Mouse (Mus musculus): ENCODE data around the gene Srgap2.
A peak's percentile ranks its signal among the peaks of the same experiment; 100 is the strongest.
"Not testable (repeated sequence)": the region's sequence is repeated elsewhere in the genome, so short reads cannot be mapped to it uniquely, and the experiment has no call there.

Srgap2 gene

DNA sequence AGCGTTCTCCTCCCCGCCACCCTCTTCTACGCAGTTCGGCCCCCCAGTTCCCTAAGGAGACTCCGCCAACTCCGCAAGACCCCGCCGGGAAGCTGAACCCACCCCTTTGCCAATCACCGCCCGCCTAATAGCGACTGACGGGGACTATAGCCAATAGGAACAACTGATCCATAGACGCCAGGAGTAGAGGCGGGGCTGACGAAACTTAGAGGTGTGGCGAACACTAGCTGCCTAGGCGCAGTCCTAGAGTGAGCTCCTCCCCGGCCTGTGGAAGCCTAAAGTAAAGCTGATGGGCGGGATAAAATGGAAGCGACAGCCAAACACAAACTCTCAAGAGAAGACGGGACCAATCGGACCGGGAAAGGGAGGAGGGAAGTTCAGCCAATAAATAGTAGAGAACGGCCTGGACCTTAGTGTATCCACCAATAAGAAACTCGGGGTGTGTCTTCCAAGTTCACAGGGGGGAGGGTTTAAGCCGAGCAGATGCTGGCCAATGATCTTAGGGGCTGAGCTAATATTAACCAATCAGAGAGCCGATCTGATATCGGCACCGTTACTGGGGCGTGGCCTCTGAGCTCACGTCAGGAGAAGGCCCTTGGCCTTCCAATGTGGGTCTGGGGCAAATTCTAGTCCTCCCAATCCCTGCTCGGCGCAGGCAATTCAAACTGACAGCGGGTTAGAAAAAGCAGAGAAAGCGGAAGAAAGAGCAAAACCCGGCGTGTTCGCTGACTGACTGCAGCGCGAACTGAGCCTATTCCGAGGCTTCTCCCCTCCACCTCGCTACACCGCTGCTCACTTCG is at the start of gene Srgap2, which contains the start of gene Fam72a:
TSS of gene Srgap2 (minus strand) at position 72 of the 800 bp plus-strand sequence.
TSS of gene Fam72a (plus strand) at position 623 of the 800 bp plus-strand sequence.
- peak; percentile 98 for DNase-seq (ENCODE audit: low read depth, low spot score)

- peak; percentile 63 for DNase-seq (ENCODE audit: low read depth, low spot score)
Observed at GRCm38 (mm10) chr1:131573721-131574120, 46.6 kb upstream of the Srgap2 start.

GRCm38 (mm10) chr1:131570391-131570790 is 43.2 kb upstream of the Srgap2 start:
- no peak for DNase-seq (ENCODE audit: low read depth, low spot score)

DNA sequence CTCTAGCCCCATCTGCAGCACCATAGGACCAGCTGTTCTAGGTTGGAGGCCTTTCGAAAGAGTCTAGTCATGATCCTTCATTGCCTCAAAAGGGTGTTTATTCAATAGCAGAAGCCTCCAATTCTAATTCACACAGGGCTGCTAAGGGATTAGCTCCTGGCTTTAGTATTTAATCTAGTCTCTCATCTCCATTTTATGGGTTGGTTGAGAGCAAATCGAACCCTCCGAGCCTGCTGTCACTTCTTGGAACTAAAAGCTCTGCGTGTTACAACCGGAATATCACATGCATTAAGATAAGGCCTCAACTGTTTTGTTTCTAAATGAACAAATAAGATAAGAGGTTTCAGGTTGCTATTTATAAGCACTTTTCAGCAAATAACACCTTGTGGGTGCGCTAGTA is 42.6 kb upstream of the Srgap2 start:
- no peak for DNase-seq (ENCODE audit: low read depth, low spot score)

GRCm38 (mm10) chr1:131566056-131566455 is 38.9 kb upstream of the Srgap2 start:
- DNase-seq (ENCODE audit: low read depth, low spot score): not testable (repeated sequence)

DNA sequence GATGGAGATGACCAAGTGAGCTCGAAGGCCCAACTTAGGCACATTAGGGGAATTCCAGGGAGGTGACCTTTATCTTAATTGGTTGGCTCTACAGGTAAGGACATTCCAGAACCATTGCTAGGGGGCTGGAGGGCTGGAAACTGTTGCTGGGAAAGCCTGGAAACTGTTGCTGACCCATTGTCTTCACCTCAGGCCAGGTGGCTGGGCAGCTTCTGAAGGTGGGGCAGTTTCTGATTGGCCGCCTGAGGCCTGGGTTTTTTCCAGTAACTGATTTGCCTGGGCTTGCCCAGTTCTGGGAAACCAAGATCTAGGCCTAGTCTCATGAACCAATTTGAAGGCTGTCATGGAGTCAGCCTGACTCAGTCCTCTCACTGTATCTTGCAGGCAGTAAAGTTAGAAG is 34.9 kb upstream of the Srgap2 start:
- no peak for DNase-seq (ENCODE audit: low read depth, low spot score)

- no peak for DNase-seq (ENCODE audit: low read depth, low spot score)
Observed at GRCm38 (mm10) chr1:131560500-131560899, 33.3 kb upstream of the Srgap2 start.

- peak; percentile 74 for DNase-seq (ENCODE audit: low read depth, low spot score)
Observed at GRCm38 (mm10) chr1:131555042-131555812, 28.1 kb upstream of the Srgap2 start.

DNA sequence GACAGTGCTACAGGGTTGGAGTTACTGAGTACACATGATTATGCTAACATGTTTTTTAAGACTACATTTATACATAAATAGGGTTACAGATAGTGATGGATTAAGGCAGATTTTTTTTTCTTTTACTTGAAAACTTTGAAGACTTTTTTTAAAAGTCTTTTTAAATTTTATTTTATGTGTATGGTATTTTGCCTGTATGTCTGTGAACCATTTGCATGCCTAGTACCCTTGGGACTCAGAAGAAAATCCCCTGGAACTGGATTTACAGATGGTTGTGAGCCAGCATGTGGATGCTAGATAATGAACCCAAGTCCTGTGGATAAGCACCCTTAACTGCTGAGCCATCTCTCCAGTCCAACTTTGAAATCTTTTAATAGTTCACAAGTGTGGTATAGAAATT is 26.3 kb upstream of the Srgap2 start:
- no peak for DNase-seq (ENCODE audit: low read depth, low spot score)

- no peak for DNase-seq (ENCODE audit: low read depth, low spot score)
Observed at GRCm38 (mm10) chr1:131551956-131552355, 24.8 kb upstream of the Srgap2 start.

- DNase-seq (ENCODE audit: low read depth, low spot score): no peak
Observed at GRCm38 (mm10) chr1:131548494-131549365, 21.6 kb upstream of the Srgap2 start.

DNA sequence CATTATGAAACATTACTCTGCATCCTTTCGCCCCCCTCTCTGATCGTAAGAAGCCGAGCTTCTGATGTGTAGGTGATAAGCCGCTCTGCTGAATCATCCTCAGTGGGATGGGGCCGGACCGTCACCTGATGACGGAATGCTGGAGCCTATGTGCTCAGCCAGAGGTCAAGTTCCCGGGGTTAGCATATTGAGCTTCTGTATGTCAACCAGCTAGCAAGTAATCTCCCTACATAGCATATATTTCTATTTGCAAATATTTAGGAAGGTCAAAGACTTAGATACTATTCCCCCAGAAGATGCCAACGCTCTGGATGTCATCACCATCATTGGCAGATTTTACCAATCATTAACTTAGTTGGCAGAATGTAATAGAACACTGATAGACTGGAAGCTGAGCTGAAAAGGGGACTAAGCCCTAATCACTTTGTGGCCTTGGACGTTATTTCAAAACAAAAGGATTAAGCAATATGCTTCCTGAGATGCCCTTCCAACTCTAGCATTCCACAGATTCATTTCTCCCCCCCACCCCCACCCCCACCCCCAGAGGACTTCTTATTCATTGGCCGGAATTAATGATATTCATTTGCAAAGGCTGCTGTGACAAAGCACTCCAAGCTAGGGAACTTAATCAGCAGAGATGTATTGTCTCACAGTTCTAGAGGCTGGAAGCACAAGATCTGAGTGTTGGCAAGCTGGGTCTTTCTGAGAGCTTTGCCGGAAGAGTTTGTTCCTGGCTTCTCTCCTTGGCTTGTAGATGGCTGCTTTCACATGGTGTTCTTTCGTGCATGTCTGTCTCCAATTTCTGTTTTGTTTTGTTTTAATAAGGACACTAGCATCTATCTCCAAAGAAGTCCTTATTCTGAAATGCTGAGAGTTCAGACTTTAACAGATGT is 19.9 kb upstream of the Srgap2 start:
- DNase-seq (ENCODE audit: low read depth, low spot score): no peak

GRCm38 (mm10) chr1:131543886-131544565 is 16.9 kb upstream of the Srgap2 start:
- DNase-seq (ENCODE audit: low read depth, low spot score): no peak

DNA sequence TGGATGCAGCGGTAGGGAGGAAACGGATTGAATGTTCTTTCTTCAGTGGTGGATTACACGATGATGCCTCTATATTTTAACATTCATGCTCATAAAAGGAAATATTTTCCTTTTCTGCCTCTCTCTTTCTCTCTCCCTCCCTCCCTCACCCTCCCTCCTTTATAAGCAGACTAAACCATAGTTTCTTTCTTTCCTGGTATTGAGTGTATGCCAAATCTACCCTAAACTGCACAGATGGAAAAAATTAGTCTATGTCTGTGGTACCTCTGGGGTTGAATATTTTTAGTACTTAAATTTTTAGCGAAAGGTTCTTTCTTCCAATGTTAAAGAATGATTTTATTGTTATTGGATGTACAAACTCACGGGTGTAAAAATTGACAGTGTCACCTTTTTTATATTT is 14.8 kb upstream of the Srgap2 start:
- no peak for DNase-seq (ENCODE audit: low read depth, low spot score)

GRCm38 (mm10) chr1:131541431-131541830 is 14.3 kb upstream of the Srgap2 start:
- DNase-seq (ENCODE audit: low read depth, low spot score): no peak

- DNase-seq (ENCODE audit: low read depth, low spot score): no peak
Observed at GRCm38 (mm10) chr1:131540795-131541194, 13.6 kb upstream of the Srgap2 start.

DNA sequence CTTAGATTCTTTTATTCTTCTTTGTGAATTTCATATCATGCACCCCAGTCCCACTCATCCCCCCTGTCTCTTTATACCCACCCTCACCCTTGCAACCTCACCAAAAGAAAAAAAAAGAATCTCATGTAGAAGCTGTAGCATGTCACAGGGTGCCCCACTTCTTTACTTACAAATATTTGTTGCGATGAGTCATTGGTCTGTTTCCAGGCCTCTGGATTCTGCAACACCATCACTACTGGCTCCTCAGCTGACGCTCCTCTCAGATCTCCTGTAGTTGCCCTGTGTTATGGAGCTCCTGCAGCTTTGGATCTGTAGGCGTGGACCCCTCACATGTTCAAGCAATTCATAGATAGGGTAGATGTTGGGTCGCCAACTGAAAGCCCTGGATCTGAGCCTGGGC is 12.6 kb upstream of the Srgap2 start:
- DNase-seq (ENCODE audit: low read depth, low spot score): no peak

GRCm38 (mm10) chr1:131528561-131529166 is 1.5 kb upstream of the Srgap2 start:
- no peak for DNase-seq (ENCODE audit: low read depth, low spot score)

DNA sequence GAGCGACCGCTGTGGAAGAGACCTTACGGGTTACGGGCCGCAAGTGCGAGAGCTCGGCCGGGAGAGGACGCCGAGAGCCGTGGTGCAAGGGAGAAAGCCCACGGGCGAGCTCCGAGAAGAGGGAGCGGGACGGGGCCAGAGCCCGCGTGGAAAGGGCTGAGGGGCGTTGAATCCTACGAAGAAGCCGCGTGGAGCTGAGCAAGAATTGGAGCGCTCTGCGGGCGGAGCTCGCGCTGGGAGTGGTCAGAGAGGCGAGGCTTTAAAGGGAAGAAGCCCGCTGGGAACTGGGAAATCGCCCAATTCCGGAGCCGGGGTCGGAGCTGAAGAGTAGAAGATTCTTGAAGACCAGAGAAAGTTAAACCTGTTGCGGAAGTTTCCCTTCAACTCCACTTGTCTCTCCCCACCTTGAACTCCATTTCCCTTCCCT is 942 bp upstream of the Srgap2 start:
- DNase-seq (ENCODE audit: low read depth, low spot score): no peak
